Mouse (Mus musculus) brain, embryonic 14.5 days (tissue): ENCODE data around the gene Rps6ka4.

Experiments used
- CTCF ChIP-seq: fragments of 200-500 bp; IDR thresholded peaks from 2 replicates; pipeline ENCODE4 v1.5.1; 2012; ENCODE audit warnings: inconsistent platforms, mild to moderate bottlenecking, moderate library complexity, borderline replicate concordance; ENCODE audit not compliant: insufficient read depth, insufficient read length; ENCODE audit errors: extremely low read depth
- POLR2A ChIP-seq: fragments of 200-500 bp; IDR thresholded peaks from 2 replicates; pipeline ENCODE4 v1.6.1; 2012; ENCODE audit warnings: mild to moderate bottlenecking, inconsistent platforms, borderline replicate concordance; ENCODE audit not compliant: poor library complexity, insufficient read depth, insufficient read length, severe bottlenecking; ENCODE audit errors: extremely low read depth

GRCm38 (mm10) chr19:6860706-6861105, 20.3 kb upstream of the Rps6ka4 start:
- no peak for TF ChIP-seq CTCF
- no peak for TF ChIP-seq POLR2A
